Mouse (Mus musculus) c-Kit-negative CD71-positive TER-119-positive erythroid progenitor cells, embryonic 14.5 days (primary cell): ENCODE data around the gene Mapkapk2.

Source experiments
- DNase-seq: peaks from one replicate; pipeline ENCODE4 v3.0.0-alpha.2; 2013; ENCODE audit warnings: low read depth, low spot score

Gene Mapkapk2

GRCm38 (mm10) chr1:131083122-131083521 is 14.5 kb downstream of the Mapkapk2 start:
- DNase-seq, result no peak

GRCm38 (mm10) chr1:131080686-131081085 is 16.9 kb downstream of the Mapkapk2 start:
- no peak for DNase-seq

GRCm38 (mm10) chr1:131079762-131080161 is 17.9 kb downstream of the Mapkapk2 start:
- no peak for DNase-seq

- DNase-seq, result no peak
Measured at GRCm38 (mm10) chr1:131078761-131079330, 18.8 kb downstream of the Mapkapk2 start.

- no peak for DNase-seq
Measured at GRCm38 (mm10) chr1:131075098-131075791, 22.4 kb downstream of the Mapkapk2 start.

- DNase-seq, result no peak
Measured at GRCm38 (mm10) chr1:131074524-131074938, 23.1 kb downstream of the Mapkapk2 start.

GRCm38 (mm10) chr1:131072376-131072990 is 25.1 kb downstream of the Mapkapk2 start:
- DNase-seq, result no peak

GRCm38 (mm10) chr1:131069010-131069409 is 28.6 kb downstream of the Mapkapk2 start:
- DNase-seq, result no peak

- peak; percentile 33 for DNase-seq
Measured at GRCm38 (mm10) chr1:131068011-131068727, 29.5 kb downstream of the Mapkapk2 start.

GRCm38 (mm10) chr1:131064202-131064601 is 33.4 kb downstream of the Mapkapk2 start:
- no peak for DNase-seq

- no peak for DNase-seq
Measured at GRCm38 (mm10) chr1:131062821-131063220, 34.8 kb downstream of the Mapkapk2 start.

GRCm38 (mm10) chr1:131061740-131062254 is 35.8 kb downstream of the Mapkapk2 start:
- no peak for DNase-seq

GRCm38 (mm10) chr1:131060290-131061253 is 37.1 kb downstream of the Mapkapk2 start:
- no peak for DNase-seq

GRCm38 (mm10) chr1:131059841-131060240 is 37.8 kb downstream of the Mapkapk2 start:
- DNase-seq, result no peak

GRCm38 (mm10) chr1:131059411-131059810 is 38.2 kb downstream of the Mapkapk2 start:
- DNase-seq, result no peak

- DNase-seq, result no peak
Measured at GRCm38 (mm10) chr1:131058431-131058830, 39.2 kb downstream of the Mapkapk2 start.

GRCm38 (mm10) chr1:131054251-131054650 is 43.4 kb downstream of the Mapkapk2 start:
- DNase-seq, result no peak

- no peak for DNase-seq
Measured at GRCm38 (mm10) chr1:131053656-131054055, 44.0 kb downstream of the Mapkapk2 start.

- DNase-seq, result no peak
Measured at GRCm38 (mm10) chr1:131053239-131053638, 44.4 kb downstream of the Mapkapk2 start.

GRCm38 (mm10) chr1:131051073-131051472 is 46.6 kb downstream of the Mapkapk2 start:
- no peak for DNase-seq

GRCm38 (mm10) chr1:131050617-131051016 is 47.0 kb downstream of the Mapkapk2 start:
- DNase-seq, result no peak
